Mouse (Mus musculus): ENCODE data around the gene Elmo1.

The Elmo1 gene

DNA sequence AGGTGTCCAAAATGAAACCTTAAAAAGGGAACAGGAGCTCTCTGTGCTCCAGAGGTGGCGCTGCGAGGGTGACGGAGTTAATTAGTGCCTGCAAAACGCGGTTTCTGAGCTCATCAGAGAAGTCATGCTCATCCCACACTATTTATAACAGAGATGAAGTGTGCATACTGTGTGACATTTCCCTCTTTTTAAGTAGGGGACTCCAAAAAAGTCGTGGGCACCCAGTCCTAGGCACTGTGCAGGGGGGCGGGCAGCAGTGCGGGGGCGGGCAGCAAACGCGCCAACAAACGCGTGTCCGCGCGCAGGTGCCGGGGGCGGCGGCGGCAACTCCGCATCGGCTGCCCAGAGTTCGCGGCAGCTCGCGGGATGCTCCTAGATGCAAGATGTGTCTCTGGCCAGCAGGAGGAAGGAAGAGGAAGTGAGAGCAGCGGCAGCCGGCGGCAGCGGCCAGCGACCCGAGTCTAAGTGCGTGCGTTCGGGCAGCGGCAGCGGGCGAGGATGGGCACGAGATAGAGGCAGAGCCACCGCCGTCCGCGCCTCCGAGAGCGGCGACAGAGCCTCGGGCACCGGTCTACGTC, at the start of gene Elmo1:
Elmo1 (plus strand) TSS at position 464 of the 578 bp plus-strand sequence.
- DNase-seq (ENCODE audit: low spot score): peak; percentile 27

GRCm38 (mm10) chr13:20041169-20041830, 49.1 kb upstream of the Elmo1 start:
- DNase-seq (ENCODE audit: low spot score): no peak

DNA sequence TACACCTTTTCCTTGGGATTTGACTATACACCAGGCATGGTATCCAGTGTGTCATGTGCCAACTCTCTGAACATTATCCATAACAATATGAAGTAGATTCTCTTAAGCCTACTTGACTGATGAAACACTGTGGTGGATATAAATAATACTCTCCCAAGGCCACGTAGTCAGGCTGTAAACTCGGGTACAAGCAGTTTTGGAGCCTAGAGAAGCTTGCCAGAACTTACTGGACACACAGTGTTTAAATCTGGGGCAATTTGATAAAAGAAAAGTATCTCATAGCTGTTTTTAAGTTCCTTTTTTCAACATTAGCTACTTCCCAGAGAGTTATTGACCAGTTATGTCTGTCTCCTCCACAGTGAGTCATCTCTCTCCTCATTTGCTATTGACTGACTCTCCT, 47.5 kb upstream of the Elmo1 start:
- DNase-seq (ENCODE audit: low spot score): no peak

DNA sequence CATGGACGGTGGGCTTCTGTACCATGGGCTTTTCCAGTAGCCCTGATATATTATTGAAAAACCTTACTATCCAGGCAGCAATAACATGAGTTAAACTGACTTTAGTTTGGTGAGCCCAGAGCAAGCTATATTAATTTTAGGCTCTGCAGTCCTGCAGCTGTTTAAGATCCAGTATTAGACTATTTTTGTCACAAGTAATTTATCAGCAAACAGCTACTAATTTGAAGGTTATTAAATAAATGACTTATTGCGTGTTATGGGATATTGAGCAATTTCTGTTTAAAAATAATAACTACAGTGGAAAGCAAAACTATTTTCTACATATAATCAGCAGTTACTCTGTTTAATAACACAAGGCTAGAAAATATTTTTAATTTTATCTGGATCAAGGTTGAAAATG, 45.0 kb upstream of the Elmo1 start:
- DNase-seq (ENCODE audit: low spot score): no peak

GRCm38 (mm10) chr13:20045836-20046235, 44.6 kb upstream of the Elmo1 start:
- DNase-seq (ENCODE audit: low spot score): no peak

DNA sequence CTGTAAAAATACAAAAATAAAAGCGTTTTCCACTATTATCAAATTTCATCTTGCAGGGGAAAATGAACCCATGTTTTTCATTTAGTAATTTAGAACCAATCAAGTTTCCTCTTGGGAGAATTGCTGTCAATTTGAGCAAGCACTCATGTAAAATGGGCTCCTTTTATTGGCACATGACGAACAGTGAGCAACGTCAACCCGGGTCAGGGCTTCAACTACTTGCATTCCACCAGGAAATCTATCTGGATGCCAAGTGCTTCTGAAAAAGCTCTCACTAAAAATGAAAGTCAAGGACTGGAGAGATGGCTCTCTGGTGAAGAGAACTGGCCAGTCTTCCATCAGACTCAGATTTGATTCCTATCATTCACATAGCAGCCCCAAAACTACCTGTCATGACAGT, 44.0 kb upstream of the Elmo1 start:
- no peak for DNase-seq (ENCODE audit: low spot score)

GRCm38 (mm10) chr13:20047926-20048836, 42.2 kb upstream of the Elmo1 start:
- DNase-seq (ENCODE audit: low spot score): no peak

- no peak for DNase-seq (ENCODE audit: low spot score)
Observed at GRCm38 (mm10) chr13:20048837-20049160, 41.6 kb upstream of the Elmo1 start.

GRCm38 (mm10) chr13:20049654-20050053, 40.7 kb upstream of the Elmo1 start:
- DNase-seq (ENCODE audit: low spot score): no peak

- DNase-seq (ENCODE audit: low spot score): no peak
Observed at GRCm38 (mm10) chr13:20050149-20050548, 40.2 kb upstream of the Elmo1 start.

DNA sequence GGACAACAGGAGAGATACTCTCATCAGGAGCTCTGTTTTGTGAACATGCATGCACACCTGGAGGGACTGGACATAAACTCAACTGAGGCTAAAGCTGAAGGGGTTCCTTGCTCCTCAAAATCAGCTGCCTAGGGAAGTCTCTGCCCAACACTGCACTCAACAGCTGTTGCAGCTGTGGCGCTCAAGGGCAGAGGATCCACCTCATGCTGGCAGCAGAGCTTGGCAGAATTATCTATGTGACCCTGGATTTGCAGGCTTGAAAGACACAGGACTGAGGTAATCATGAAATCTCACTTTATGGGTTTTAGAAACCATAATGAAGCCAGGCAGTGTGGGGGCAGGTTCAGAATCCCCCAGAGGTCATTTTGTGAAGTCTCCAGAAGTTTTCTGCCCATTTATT, 32.5 kb upstream of the Elmo1 start:
- no peak for DNase-seq (ENCODE audit: low spot score)

DNA sequence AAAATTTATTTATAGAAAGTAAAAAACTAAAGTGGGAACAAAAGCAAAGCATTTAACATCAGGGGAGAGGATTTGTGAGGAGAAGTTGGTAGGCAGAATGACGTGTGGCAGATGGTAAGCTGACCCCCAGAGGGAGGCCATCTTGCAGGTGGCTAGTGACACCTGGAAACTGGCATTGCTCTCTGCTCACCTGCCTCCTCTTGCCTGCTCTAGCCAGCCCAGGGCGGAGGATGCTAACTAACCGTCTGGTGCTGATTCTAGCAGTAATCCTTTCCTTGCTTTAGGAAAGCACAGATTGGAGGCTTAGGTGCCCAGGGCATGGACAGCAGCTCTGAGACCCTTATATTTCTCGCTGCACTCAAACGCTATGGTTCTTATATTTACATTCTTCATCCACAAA, 29.4 kb upstream of the Elmo1 start:
- DNase-seq (ENCODE audit: low spot score): no peak

- DNase-seq (ENCODE audit: low spot score): no peak
Observed at GRCm38 (mm10) chr13:20063331-20063730, 27.1 kb upstream of the Elmo1 start.

DNA sequence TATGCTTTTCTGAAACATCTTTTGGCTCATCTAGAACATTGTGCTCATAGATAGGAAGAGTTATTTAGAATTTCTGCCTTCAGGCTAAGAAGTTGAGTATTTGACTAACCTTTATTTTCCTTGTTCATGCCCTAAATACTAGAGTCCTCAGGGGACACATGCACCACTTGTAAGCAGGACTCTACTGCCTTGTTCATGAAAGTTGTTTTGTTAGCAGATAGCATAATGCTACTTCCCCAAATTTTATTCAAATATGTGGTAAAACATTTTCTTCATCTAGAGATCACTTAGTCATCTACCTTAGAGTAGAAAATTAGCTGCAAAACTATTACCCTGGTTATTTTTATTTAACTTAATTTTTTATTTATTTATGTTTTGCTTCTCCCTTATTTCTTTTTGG, 18.4 kb upstream of the Elmo1 start:
- no peak for DNase-seq (ENCODE audit: low spot score)

DNA sequence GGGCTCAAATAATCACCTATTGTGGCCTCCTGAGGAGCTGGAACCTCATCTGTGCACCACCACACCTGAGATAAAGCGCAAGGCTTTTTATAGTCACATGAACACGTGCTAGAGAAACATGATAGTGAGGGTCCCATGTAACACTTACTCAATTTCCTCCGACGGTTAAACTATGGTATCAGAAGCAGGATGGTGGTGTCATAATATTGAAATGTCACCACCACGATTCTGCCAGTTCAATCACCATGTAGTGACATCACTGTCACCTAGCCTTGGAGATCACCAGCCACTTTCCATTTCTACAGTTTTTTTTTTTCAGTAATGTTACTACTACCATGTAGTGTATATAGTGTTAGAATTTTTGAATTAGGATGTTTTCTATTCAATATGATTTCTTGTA, 17.4 kb upstream of the Elmo1 start:
- no peak for DNase-seq (ENCODE audit: low spot score)

GRCm38 (mm10) chr13:20076521-20076920, 13.9 kb upstream of the Elmo1 start:
- no peak for DNase-seq (ENCODE audit: low spot score)

DNA sequence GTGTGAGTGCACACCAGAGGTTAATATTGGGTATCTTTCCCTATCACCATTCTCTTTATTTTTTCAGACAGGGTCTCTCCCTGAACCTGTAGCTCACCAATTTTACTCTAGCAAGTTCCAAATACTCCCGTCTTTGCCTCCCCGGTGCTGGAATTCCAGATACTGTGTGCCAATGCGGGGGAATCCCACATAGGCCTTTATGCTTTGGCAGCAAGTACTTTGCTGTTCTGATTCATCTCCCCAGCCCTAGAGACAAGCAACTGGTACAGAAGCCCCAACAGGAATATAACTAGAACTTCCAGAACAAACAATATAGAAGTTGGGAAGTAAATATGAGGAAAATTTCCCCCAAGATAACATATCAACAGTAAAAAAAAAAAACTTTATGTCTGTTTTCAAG, 13.2 kb upstream of the Elmo1 start:
- DNase-seq (ENCODE audit: low spot score): no peak

DNA sequence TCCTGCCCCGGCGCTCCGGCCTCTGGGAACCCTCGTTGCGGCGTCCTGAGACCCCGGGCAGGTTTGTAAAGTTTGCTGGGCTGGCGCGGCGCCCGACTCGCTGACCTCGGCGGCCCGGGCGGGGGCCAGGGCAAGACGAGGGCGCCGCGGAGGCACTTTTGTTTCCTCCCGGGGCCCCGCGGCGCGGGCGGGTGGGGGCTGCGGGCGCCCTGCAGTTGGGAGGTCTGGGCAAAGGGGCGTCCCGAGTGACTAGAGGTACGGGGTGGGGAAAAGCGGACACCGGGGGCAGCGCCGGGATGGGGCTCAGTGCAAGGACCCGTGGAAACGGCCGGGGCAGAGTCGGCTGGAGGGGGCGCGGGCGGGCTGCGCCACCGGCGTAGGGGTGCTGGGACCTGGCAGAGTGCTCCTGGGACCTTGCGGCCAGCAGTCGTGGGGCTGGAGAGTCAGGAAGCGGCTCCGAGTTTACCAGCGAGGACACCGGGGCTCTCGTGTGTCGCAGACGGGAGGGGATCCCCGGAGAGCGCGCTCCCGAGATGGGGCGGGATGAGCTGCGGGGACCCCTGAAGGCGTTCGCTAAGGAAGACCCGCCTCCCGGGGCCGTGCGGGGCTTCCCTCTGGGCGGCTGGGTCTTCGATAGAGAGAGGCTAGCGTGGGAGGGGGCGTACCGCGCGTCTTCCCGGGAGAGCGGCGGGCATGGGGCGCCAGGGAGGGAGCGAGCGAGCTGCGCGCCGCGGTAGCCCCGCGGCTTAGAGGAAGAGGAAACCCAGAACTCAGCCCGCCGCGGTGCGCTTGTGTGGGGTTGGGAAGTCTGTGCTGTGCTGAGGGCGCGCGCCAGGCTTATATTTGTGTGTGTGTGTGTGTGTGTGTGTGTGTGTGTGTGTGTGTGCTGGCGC, 561 bp downstream of the Elmo1 start:
- DNase-seq (ENCODE audit: low spot score): peak; percentile 44

DNA sequence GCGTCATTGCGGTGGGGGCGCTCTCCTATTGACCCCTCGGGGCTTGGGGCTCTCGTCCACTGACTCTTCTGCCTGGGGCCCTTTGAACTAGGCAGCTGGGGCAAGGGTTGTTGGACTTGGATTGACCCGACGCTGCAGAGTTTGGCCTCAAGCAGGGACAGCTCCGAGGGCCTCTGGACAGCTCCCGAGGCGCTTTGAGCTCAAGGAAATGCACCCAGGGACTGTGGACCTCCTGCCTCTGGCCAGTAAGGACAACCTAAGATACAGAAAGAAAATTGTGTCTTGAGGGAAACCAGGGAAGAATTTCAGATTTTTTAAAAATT, 1.2 kb downstream of the Elmo1 start:
- DNase-seq (ENCODE audit: low spot score): no peak

DNA sequence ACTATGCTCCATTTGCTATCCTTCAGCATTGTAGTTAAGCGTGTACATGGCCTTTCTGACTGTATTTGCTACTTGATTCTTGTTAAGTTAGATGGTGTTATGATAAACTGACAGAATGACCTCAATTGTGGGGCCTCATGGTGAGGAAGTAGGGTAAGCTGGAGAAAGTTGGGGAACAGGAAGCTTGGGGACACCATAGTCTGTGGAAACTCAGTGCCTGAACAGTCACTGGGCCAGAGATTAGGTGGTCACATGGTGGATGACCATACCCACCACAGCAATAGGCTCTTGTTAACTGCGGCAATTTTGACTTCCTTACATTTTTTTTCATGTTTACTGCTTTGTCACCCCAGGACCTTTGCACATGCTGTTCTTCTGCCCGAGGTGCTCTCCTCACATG, 1.9 kb downstream of the Elmo1 start:
- no peak for DNase-seq (ENCODE audit: low spot score)

GRCm38 (mm10) chr13:20093307-20094045, 3.1 kb downstream of the Elmo1 start:
- no peak for DNase-seq (ENCODE audit: low spot score)
